ENCODE assay signal across 10 mouse cellular contexts in the genomic region with DNA sequence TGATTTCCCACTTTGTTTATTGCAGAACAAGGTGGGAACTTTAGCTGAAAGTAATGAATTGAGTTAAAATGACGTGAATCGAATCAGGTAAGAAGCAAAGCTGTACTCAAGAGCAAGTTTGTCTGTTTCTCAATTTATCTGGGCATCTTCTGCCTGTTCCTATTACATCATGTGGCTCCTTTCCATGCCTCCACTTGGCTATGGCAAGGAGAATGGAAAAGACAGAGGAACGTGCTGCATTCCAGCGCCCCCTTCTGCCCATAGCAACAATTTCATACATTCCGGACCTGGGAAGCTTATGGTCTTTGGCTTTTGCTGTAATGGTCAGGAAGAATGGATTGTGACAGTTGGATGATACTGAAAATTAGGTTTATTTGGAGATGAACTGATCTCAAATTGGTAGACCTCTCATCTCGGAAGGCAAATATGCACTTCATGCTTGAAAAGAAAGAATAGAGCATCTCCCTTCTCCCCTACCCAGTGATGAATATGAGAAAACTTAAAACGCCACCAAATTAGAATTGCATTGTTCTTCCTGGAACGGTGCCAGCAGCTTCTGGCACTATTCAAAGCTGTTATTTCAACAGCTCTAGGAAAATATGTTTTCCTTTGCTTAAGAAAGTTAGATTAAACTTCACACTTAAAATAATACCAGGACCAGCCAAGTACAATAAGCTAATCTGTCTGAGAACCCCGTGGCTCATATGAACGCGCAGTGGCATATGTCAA.
DNase-seq lines count a peak whose midpoint lies in the region; ATAC-seq and TF ChIP-seq lines count a peak whose summit lies in the region.
"Had no signal": no experiment of that assay in that cellular context is flagged by ENCODE, and none has a peak within 500 bp of the region (broad histone marks: within the 10 kb centered on the region; RNA-seq: fewer than 3 reads in every experiment).

No protein-coding gene starts in this region.

- H3K4me3 ChIP-seq in embryonic facial prominence, embryonic 14.5 days (ENCODE audit: low read depth, low read length) = no peak overlapping the region
- no peak overlapping the region for H3K4me3 ChIP-seq in stomach, postnatal 0 days (ENCODE audit: low read depth, low read length)
- H3K4me3 ChIP-seq: embryonic facial prominence, embryonic 15.5 days; lung, embryonic 15.5 days had no signal

- 49% methylated on average over 11 of the region's 11 CpGs for WGBS in embryonic facial prominence, embryonic 14.5 days
- 44% methylated on average over 11 of the region's 11 CpGs for WGBS in stomach, postnatal 0 days

- TF ChIP-seq EP300 in stomach, postnatal 0 days (optimal IDR thresholded peaks at IDR 0.05) = no peak

- TF ChIP-seq CTCF in stomach, postnatal 0 days (IDR thresholded peaks at IDR 0.05; ENCODE audit: low read depth) = peak; percentile 58

- no peaks in the 10 kb centered on the region for H3K36me3 ChIP-seq in embryonic facial prominence, embryonic 14.5 days (ENCODE audit: control insufficient read depth, insufficient read depth, low read length)
- no peaks in the 10 kb centered on the region for H3K36me3 ChIP-seq in stomach, postnatal 0 days (ENCODE audit: control insufficient read depth, insufficient read depth, low read length)
- H3K36me3 ChIP-seq: embryonic facial prominence, embryonic 15.5 days; lung, embryonic 15.5 days had no signal

- H3K9ac ChIP-seq in embryonic facial prominence, embryonic 14.5 days (ENCODE audit: low read depth, low read length) = no peak overlapping the region
- H3K9ac ChIP-seq in stomach, postnatal 0 days (ENCODE audit: low read length) = no peak overlapping the region
- H3K9ac ChIP-seq: embryonic facial prominence, embryonic 15.5 days; lung, embryonic 15.5 days had no signal

- no peaks in the 10 kb centered on the region for H3K27me3 ChIP-seq in embryonic facial prominence, embryonic 14.5 days (replicated peaks; ENCODE audit: control insufficient read depth, insufficient read depth, low read length)
- H3K27me3 ChIP-seq in stomach, postnatal 0 days (ENCODE audit: control insufficient read depth, insufficient read depth, low read length) = no peaks in the 10 kb centered on the region
- H3K27me3 ChIP-seq: embryonic facial prominence, embryonic 15.5 days; lung, embryonic 15.5 days had no signal

- peak; percentile 1 for DNase-seq in cerebellum, adult 8-10 months
- no peak for DNase-seq in cerebellum, adult 11-12 months
- DNase-seq in NIH3T3 (ENCODE audit: low read depth) (peak; percentile 45), MN1 (ENCODE audit: low spot score) (no peak)
- peak; percentile 29 for DNase-seq in embryonic facial prominence, embryonic 14.5 days (ENCODE audit: low spot score)
- peak; percentile 18 to 55 for DNase-seq in layer of hippocampus, postnatal 14 days (ENCODE audit: low spot score in 2 of 2)
- no peak for DNase-seq in stomach, postnatal 0 days (ENCODE audit: low spot score)
- no peak for DNase-seq in lung, postnatal 25 days (ENCODE audit: low spot score)

- no peaks in the 10 kb centered on the region for H3K9me3 ChIP-seq in embryonic facial prominence, embryonic 14.5 days (ENCODE audit: control insufficient read depth, low read length)
- no peaks in the 10 kb centered on the region for H3K9me3 ChIP-seq in stomach, postnatal 0 days (ENCODE audit: control insufficient read depth, low read length)
- H3K9me3 ChIP-seq: embryonic facial prominence, embryonic 15.5 days; lung, embryonic 15.5 days had no signal

- H3K27ac ChIP-seq in embryonic facial prominence, embryonic 14.5 days (replicated peaks; ENCODE audit: low read depth, low read length) = no peak overlapping the region
- no peak overlapping the region for H3K27ac ChIP-seq in stomach, postnatal 0 days (replicated peaks)
- H3K27ac ChIP-seq: embryonic facial prominence, embryonic 15.5 days; lung, embryonic 15.5 days had no signal

- ATAC-seq in embryonic facial prominence, embryonic 14.5 days (ENCODE audit: low read depth) = 0 out of 2 replicates have a peak, but pooled peaks have one; percentile 44
- ATAC-seq in stomach, postnatal 0 days (ENCODE audit: low FRiP score, low TSS enrichment) = no peak

- no peaks in the 10 kb centered on the region for H3K4me1 ChIP-seq in embryonic facial prominence, embryonic 14.5 days (ENCODE audit: control insufficient read depth, insufficient read depth, low read length)
- no peaks in the 10 kb centered on the region for H3K4me1 ChIP-seq in stomach, postnatal 0 days (replicated peaks; ENCODE audit: control insufficient read depth, insufficient read depth)
- H3K4me1 ChIP-seq: embryonic facial prominence, embryonic 15.5 days; lung, embryonic 15.5 days had no signal

- H3K4me2 ChIP-seq in embryonic facial prominence, embryonic 14.5 days (ENCODE audit: low read depth, low read length) = no peak overlapping the region
- H3K4me2 ChIP-seq in stomach, postnatal 0 days (replicated peaks; ENCODE audit: low read depth) = no peak overlapping the region
- H3K4me2 ChIP-seq: embryonic facial prominence, embryonic 15.5 days; lung, embryonic 15.5 days had no signal

Comparison
In these comparisons a context has a peak if more than half of its experiments do, and no peak if none do; other contexts are left out.
1. DNase-seq: peak in cerebellum, adult 8-10 months (single experiment), NIH3T3 (single experiment), embryonic facial prominence, embryonic 14.5 days (single experiment) and layer of hippocampus, postnatal 14 days (2 of 2); none in cerebellum, adult 11-12 months (single experiment), stomach, postnatal 0 days (single experiment), MN1 (single experiment) and lung, postnatal 25 days (single experiment).